Mouse (Mus musculus) CH12.LX (cell line): ENCODE measurements around the gene Scnn1a.

ENCODE experiments used
- CHD2 ChIP-seq: IDR thresholded peaks from 2 replicates; pipeline ENCODE4 v1.6.1; 2011; ENCODE audit warnings: low read length, improper control_type of control experiment
- CTCF ChIP-seq, 2 experiments: IDR thresholded peaks in 1 of 2; conservative IDR thresholded peaks in 1 of 2; 2 replicates each; pipeline ENCODE4 v1.5.1; 2011 to 2012; ENCODE audit warnings: low read depth in 2 of 2, low read length in 2 of 2, improper control_type of control experiment in 1 of 2, inconsistent platforms in 1 of 2, mild to moderate bottlenecking in 1 of 2, moderate library complexity in 1 of 2
- E2F4 ChIP-seq: IDR thresholded peaks from 2 replicates; pipeline ENCODE4 v1.6.1; 2011; ENCODE audit warnings: low read depth, low read length, improper control_type of control experiment; ENCODE audit not compliant: insufficient replicate concordance
- EP300 ChIP-seq: IDR thresholded peaks from 2 replicates; pipeline ENCODE4 v1.6.1; 2011; ENCODE audit warnings: low read length, improper control_type of control experiment
- GABPA ChIP-seq: IDR thresholded peaks from 2 replicates; pipeline ENCODE4 v1.6.1; 2012; ENCODE audit warnings: low read depth, low read length, improper control_type of control experiment, inconsistent platforms; ENCODE audit not compliant: insufficient replicate concordance
- MAFK ChIP-seq: IDR thresholded peaks from 2 replicates; pipeline ENCODE4 v1.6.1; 2011; ENCODE audit warnings: low read length, improper control_type of control experiment; ENCODE audit not compliant: insufficient replicate concordance
- NELFE ChIP-seq: IDR thresholded peaks from 2 replicates; pipeline ENCODE4 v1.6.1; 2011; ENCODE audit warnings: low read depth, low read length, improper control_type of control experiment
- POLR2A ChIP-seq: IDR thresholded peaks from 2 replicates; pipeline ENCODE4 v1.6.1; 2011; ENCODE audit warnings: low read depth, mild to moderate bottlenecking, improper control_type of control experiment, low read length
- RAD21 ChIP-seq: IDR thresholded peaks from 2 replicates; pipeline ENCODE4 v1.6.1; 2011; ENCODE audit warnings: low read depth, mild to moderate bottlenecking, low read length, improper control_type of control experiment, moderate library complexity
- RCOR1 ChIP-seq: conservative IDR thresholded peaks from 2 replicates; pipeline ENCODE4 v1.6.1; 2012; ENCODE audit warnings: low read depth, mild to moderate bottlenecking, inconsistent platforms, low read length, improper control_type of control experiment
- SIN3A ChIP-seq: IDR thresholded peaks from 2 replicates; pipeline ENCODE4 v1.6.1; 2012; ENCODE audit warnings: low read length, improper control_type of control experiment, inconsistent platforms
- TBP ChIP-seq: conservative IDR thresholded peaks from 2 replicates; pipeline ENCODE4 v1.6.1; 2011; ENCODE audit warnings: low read depth, low read length, improper control_type of control experiment
- UBTF ChIP-seq: IDR thresholded peaks from 2 replicates; pipeline ENCODE4 v1.6.1; 2012; ENCODE audit warnings: low read depth, mild to moderate bottlenecking, inconsistent platforms, low read length, improper control_type of control experiment, moderate library complexity
- ZNF384 ChIP-seq: IDR thresholded peaks from 2 replicates; pipeline ENCODE4 v1.6.1; 2012; ENCODE audit warnings: low read depth, low read length, improper control_type of control experiment, inconsistent platforms

DNA sequence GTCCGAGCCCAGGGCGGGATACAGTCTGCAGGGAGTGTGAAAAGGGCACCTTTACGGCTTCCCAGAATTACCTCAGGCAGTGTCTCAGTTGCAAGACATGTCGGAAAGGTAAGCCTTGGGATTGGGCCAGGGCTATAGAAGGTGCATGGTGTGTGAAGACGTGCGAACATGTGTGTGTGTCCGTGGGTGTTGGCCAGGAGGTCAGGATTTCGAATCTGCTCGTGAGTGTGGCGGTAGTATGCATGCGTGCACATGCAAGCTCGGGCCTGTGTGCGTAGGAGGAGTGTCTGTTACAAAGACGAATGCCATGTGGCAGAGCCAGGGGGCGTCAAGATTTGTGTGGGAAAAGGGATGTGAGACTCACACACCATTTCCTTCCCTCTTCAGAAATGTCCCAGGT, 36.9 kb downstream of the Scnn1a start:
- TF ChIP-seq UBTF (no peak), SIN3A (no peak), CTCF (conservative IDR thresholded peaks at IDR 0.05 in 1 of 2, IDR thresholded peaks at IDR 0.05 in 1 of 2; ENCODE audit: low read depth in 2 of 2, low read length in 2 of 2) (no peak), GABPA (no peak), MAFK (no peak), EP300 (no peak), TBP (no peak), RCOR1 (no peak), RAD21 (no peak), CHD2 (no peak), POLR2A (no peak), E2F4 (no peak), ZNF384 (no peak), NELFE (no peak)
